Mouse (Mus musculus): Measurements from ENCODE around the gene Col6a3. TPM values are rescaled to one million over a fixed set of nuclear protein-coding genes. Genes with fewer than 3 reads are reported as not detected.

The Col6a3 gene
- polyA plus RNA-seq (2015; fragmentation: Nextera tagmentation; extraction: Ambion mirVana), result 144 and 162 TPM in 2 replicates

DNA sequence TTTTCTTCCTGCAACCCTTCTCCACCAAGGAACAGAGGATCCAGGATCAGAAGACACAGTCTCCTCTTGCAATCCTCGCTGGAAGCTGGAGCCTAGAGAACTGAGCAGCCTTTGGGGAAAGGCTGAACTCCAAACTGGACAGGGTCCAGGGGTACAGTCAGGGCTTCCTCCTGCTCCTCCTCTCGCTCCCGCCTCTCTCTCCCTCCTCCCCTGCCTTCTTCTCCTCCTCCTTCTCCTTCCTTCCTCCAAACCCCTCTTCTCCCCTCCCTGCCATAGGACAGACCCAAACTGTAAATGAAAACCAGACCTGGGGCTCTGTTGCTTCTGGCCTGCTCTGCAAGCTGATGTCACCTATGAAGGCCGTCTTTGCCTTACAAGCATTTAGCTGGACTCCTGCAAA, at the start of gene Col6a3:
Gene Col6a3, minus strand, starts transcription at position 136 of the 400 bp plus-strand sequence.
- Histone ChIP-seq H3K27me3 (ENCODE audit: control insufficient read depth, insufficient read depth, low read length) (no peaks in the 10 kb centered on the region), H3K4me3 (replicated peaks; ENCODE audit: low read length) (peak within 1 kb of the TSS; percentile 49), H3K36me3 (ENCODE audit: control insufficient read depth, insufficient read depth, low read length) (no peaks in the 10 kb centered on the region), H3K4me1 (ENCODE audit: control insufficient read depth, insufficient read depth, low read length) (peaks cover 3% of the 10 kb centered on the region; the same call in 1 of the 2 replicates), H3K9me3 (replicated peaks; ENCODE audit: control insufficient read depth, low read length) (no peaks in the 10 kb centered on the region), H3K27ac (ENCODE audit: low read length) (peak within 1 kb of the TSS; percentile 90), H3K4me2 (ENCODE audit: low read depth, low read length) (peak within 1 kb of the TSS; percentile 60), H3K9ac (ENCODE audit: low read length) (peak within 1 kb of the TSS; percentile 76)
- ATAC-seq (ENCODE audit: insufficient read depth, low FRiP score), result peak; percentile 87
- WGBS, result 22% methylated on average over 4 of the region's 4 CpGs

DNA sequence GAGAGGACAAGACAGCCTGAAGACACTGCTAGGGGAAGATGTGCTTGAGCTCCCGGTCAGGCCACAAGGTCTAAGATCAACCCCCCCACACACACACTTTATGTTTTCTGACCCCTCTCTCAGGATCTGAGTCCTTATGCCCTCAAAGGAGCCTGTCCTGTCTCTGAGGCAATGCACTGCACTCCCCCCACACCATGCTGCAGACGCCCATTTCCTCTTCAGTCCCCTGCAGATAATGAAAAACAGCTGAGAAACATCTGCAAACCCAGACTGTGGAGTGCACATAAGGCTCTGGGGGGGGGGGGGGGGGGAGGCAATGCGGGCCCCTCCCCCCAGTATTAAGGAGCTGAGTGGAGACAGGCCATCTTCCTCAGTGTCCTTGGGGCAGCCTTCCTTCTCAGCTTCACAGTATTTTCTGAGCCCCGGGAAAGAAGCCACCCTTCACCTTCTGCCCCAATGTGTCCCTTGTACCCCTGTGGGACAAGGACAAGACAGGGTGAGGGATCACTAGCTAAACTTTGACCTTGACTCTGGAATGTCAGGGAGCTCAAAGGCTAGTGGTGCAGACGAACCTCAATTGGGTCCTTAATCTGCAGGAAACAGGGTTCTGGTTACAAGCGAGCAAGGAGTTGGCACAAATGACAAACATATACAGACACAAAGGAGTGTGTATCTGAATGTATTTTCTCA, 42.1 kb upstream of the Col6a3 start:
- WGBS, result 46% methylated on average over 6 of the region's 6 CpGs
- Histone ChIP-seq H3K9me3 (replicated peaks; ENCODE audit: control insufficient read depth, low read length) (0 out of 2 replicates have a peak, but pooled peaks cover 3% of the 10 kb centered on the region), H3K4me1 (ENCODE audit: control insufficient read depth, insufficient read depth, low read length) (no peaks in the 10 kb centered on the region), H3K4me3 (replicated peaks; ENCODE audit: low read length) (no peak overlapping the region), H3K27me3 (ENCODE audit: control insufficient read depth, insufficient read depth, low read length) (no peaks in the 10 kb centered on the region), H3K36me3 (ENCODE audit: control insufficient read depth, insufficient read depth, low read length) (no peaks in the 10 kb centered on the region), H3K4me2 (ENCODE audit: low read depth, low read length) (no peak overlapping the region), H3K9ac (ENCODE audit: low read length) (no peak overlapping the region), H3K27ac (ENCODE audit: low read length) (no peak overlapping the region)
- peak; percentile 71; the same call in 1 of the 2 replicates for ATAC-seq (ENCODE audit: insufficient read depth, low FRiP score)

DNA sequence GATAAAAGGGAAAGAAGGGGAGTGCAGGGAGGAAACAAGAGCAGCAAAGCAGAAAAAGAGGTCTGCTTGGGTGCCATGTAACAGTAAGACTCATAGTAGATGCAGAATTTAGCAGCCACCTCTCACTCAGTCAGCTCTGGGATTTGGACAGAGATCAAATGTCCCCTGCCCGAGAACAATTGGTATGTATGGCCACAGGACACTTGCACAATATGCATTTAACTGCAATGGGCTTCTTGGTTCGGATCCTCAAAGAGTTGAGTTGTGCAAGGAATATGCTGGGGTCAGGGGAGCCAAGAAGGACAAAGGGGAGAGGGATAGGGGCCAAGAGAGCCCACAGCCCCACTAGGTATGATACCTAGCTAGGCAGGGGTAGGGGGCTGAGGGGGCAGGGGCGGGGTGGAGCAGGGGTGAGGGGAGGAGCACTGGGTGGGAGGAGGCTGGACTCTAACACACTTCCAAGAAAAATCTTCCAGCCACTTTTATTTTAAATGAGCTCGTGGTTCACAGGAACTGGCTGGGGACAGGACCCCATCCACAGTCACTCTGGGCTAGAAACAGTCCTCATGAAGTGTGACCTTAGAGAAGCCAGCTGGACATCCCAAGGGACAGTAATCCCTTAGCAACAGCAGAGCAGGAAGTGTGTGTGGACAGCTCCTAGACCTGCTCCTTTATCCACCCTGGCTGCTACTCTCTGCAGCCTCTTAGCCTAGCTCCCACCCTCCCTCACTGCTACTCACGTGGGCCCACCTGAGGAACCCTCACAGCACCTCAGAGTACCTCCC, 32.9 kb upstream of the Col6a3 start:
- H3K27me3 ChIP-seq (ENCODE audit: control insufficient read depth, insufficient read depth, low read length), result no peaks in the 10 kb centered on the region
- H3K9ac ChIP-seq (ENCODE audit: low read length), result no peak overlapping the region
- H3K4me1 ChIP-seq (ENCODE audit: control insufficient read depth, insufficient read depth, low read length), result no peaks in the 10 kb centered on the region
- no peak overlapping the region for H3K4me2 ChIP-seq (ENCODE audit: low read depth, low read length)
- no peak overlapping the region for H3K4me3 ChIP-seq (replicated peaks; ENCODE audit: low read length)
- 58% methylated on average over 5 of the region's 5 CpGs for WGBS
- H3K36me3 ChIP-seq (ENCODE audit: control insufficient read depth, insufficient read depth, low read length), result no peaks in the 10 kb centered on the region
- no peak for ATAC-seq (ENCODE audit: insufficient read depth, low FRiP score)
- H3K9me3 ChIP-seq (replicated peaks; ENCODE audit: control insufficient read depth, low read length), result no peaks in the 10 kb centered on the region
- H3K27ac ChIP-seq (ENCODE audit: low read length), result no peak overlapping the region

DNA sequence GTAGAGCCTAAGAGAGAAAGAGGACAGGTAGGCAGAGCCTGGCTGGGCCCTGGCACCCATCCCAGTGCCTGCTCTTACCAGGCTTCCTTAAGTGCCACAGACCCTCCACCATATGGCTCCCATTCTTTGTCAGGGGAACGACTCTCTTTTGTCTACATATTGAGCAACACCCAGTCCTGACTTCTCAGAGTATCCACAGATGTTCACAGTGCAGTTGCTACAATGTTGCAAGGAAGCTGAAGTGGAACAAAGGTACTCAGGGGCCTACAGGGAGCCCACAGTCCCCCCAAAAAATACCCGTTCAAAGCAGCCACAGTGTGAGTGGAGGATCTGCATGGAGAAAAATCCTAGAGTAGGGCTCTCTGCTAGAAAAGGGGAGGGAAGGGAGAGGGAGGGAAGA, 32.2 kb upstream of the Col6a3 start:
- Histone ChIP-seq H3K4me2 (ENCODE audit: low read depth, low read length) (no peak overlapping the region), H3K4me3 (replicated peaks; ENCODE audit: low read length) (no peak overlapping the region), H3K27ac (ENCODE audit: low read length) (no peak overlapping the region), H3K4me1 (ENCODE audit: control insufficient read depth, insufficient read depth, low read length) (no peaks in the 10 kb centered on the region), H3K9me3 (replicated peaks; ENCODE audit: control insufficient read depth, low read length) (no peaks in the 10 kb centered on the region), H3K36me3 (ENCODE audit: control insufficient read depth, insufficient read depth, low read length) (no peaks in the 10 kb centered on the region), H3K9ac (ENCODE audit: low read length) (no peak overlapping the region), H3K27me3 (ENCODE audit: control insufficient read depth, insufficient read depth, low read length) (no peaks in the 10 kb centered on the region)
- no peak for ATAC-seq (ENCODE audit: insufficient read depth, low FRiP score)
- 41% methylated on average over 2 of the region's 2 CpGs for WGBS

- Histone ChIP-seq H3K4me1 (ENCODE audit: control insufficient read depth, insufficient read depth, low read length) (no peaks in the 10 kb centered on the region), H3K4me3 (replicated peaks; ENCODE audit: low read length) (no peak overlapping the region), H3K9ac (ENCODE audit: low read length) (no peak overlapping the region), H3K9me3 (replicated peaks; ENCODE audit: control insufficient read depth, low read length) (no peaks in the 10 kb centered on the region), H3K27me3 (ENCODE audit: control insufficient read depth, insufficient read depth, low read length) (no peaks in the 10 kb centered on the region), H3K27ac (ENCODE audit: low read length) (no peak overlapping the region), H3K4me2 (ENCODE audit: low read depth, low read length) (no peak overlapping the region), H3K36me3 (ENCODE audit: control insufficient read depth, insufficient read depth, low read length) (no peaks in the 10 kb centered on the region)
- WGBS, result 84% methylated on average over 8 of the region's 8 CpGs
- no peak for ATAC-seq (ENCODE audit: insufficient read depth, low FRiP score)
Observed at GRCm38 (mm10) chr1:90875371-90875770, 31.6 kb upstream of the Col6a3 start.

GRCm38 (mm10) chr1:90870581-90870980, 26.8 kb upstream of the Col6a3 start:
- ATAC-seq (ENCODE audit: insufficient read depth, low FRiP score), result no peak
- 72% methylated on average over 2 of the region's 2 CpGs for WGBS

DNA sequence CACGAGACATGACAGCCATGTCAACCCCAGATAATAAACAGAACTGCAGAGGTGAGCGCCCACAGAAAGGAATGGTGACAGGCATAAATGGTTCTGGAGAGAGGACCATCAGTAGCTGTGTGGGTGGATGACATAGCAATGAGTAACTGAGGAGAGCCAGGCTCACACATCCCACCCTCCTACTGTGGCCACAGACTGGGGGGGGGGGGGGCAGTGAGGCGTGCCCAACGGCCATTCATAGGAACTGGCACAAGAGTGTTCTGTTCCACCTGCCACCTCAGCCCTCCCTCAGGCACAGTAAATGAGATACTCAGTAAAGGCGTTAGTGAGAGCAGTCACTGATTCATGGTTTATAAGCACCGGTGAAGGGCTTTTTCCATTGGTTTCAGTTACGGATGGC, 23.0 kb upstream of the Col6a3 start:
- H3K4me3 ChIP-seq (replicated peaks; ENCODE audit: low read length), result no peak overlapping the region
- no peak for ATAC-seq (ENCODE audit: insufficient read depth, low FRiP score)
- H3K4me1 ChIP-seq (ENCODE audit: control insufficient read depth, insufficient read depth, low read length), result no peaks in the 10 kb centered on the region
- H3K27ac ChIP-seq (ENCODE audit: low read length), result no peak overlapping the region
- no peak overlapping the region for H3K4me2 ChIP-seq (ENCODE audit: low read depth, low read length)
- H3K27me3 ChIP-seq (ENCODE audit: control insufficient read depth, insufficient read depth, low read length), result no peaks in the 10 kb centered on the region
- H3K9ac ChIP-seq (ENCODE audit: low read length), result no peak overlapping the region
- H3K36me3 ChIP-seq (ENCODE audit: control insufficient read depth, insufficient read depth, low read length), result no peaks in the 10 kb centered on the region
- H3K9me3 ChIP-seq (replicated peaks; ENCODE audit: control insufficient read depth, low read length), result 0 out of 2 replicates have a peak, but pooled peaks cover 4% of the 10 kb centered on the region
- 75% methylated on average over 7 of the region's 7 CpGs for WGBS

More at GRCm38 (mm10) chr1:90870581-90870980, 26.8 kb upstream of the Col6a3 start:
- no peak overlapping the region for H3K27ac ChIP-seq (ENCODE audit: low read length)
- no peak overlapping the region for H3K9ac ChIP-seq (ENCODE audit: low read length)
- H3K27me3 ChIP-seq (ENCODE audit: control insufficient read depth, insufficient read depth, low read length), result no peaks in the 10 kb centered on the region
- H3K36me3 ChIP-seq (ENCODE audit: control insufficient read depth, insufficient read depth, low read length), result no peaks in the 10 kb centered on the region
- H3K9me3 ChIP-seq (replicated peaks; ENCODE audit: control insufficient read depth, low read length), result no peaks in the 10 kb centered on the region
- H3K4me1 ChIP-seq (ENCODE audit: control insufficient read depth, insufficient read depth, low read length), result no peaks in the 10 kb centered on the region
- no peak overlapping the region for H3K4me3 ChIP-seq (replicated peaks; ENCODE audit: low read length)
- no peak overlapping the region for H3K4me2 ChIP-seq (ENCODE audit: low read depth, low read length)

GRCm38 (mm10) chr1:90855880-90856279, 12.1 kb upstream of the Col6a3 start:
- Histone ChIP-seq H3K4me3 (replicated peaks; ENCODE audit: low read length) (no peak overlapping the region), H3K9me3 (replicated peaks; ENCODE audit: control insufficient read depth, low read length) (no peaks in the 10 kb centered on the region), H3K9ac (ENCODE audit: low read length) (no peak overlapping the region), H3K27ac (ENCODE audit: low read length) (no peak overlapping the region), H3K27me3 (ENCODE audit: control insufficient read depth, insufficient read depth, low read length) (no peaks in the 10 kb centered on the region), H3K4me2 (ENCODE audit: low read depth, low read length) (no peak overlapping the region), H3K4me1 (ENCODE audit: control insufficient read depth, insufficient read depth, low read length) (no peaks in the 10 kb centered on the region), H3K36me3 (ENCODE audit: control insufficient read depth, insufficient read depth, low read length) (no peaks in the 10 kb centered on the region)
- no peak for ATAC-seq (ENCODE audit: insufficient read depth, low FRiP score)
- 56% methylated on average over 5 of the region's 5 CpGs for WGBS

DNA sequence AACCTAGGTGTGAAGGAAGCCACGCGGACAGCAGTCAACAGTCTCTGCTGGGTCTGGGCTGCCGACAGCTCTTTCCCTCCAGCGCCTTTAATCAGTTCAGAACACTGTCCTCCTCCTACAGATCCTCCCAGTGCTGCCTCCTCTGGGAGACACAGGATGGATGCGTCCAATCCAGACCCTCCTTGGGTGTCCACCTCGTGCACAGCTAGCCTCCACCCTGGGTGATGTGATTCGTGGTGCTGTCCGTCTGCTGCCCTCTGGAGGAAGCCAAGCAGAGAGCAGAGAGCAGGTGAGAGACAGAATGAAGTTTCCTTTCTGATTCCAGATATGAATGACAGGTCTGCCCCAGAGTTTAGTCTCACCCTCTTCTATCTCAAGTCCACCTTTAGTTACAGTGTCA, 6.1 kb upstream of the Col6a3 start:
- Histone ChIP-seq H3K36me3 (ENCODE audit: control insufficient read depth, insufficient read depth, low read length) (no peaks in the 10 kb centered on the region), H3K4me2 (ENCODE audit: low read depth, low read length) (no peak overlapping the region), H3K27me3 (ENCODE audit: control insufficient read depth, insufficient read depth, low read length) (no peaks in the 10 kb centered on the region), H3K4me1 (ENCODE audit: control insufficient read depth, insufficient read depth, low read length) (no peaks in the 10 kb centered on the region), H3K4me3 (replicated peaks; ENCODE audit: low read length) (no peak overlapping the region), H3K9ac (ENCODE audit: low read length) (no peak overlapping the region; the same call in 1 of the 2 replicates), H3K9me3 (replicated peaks; ENCODE audit: control insufficient read depth, low read length) (no peaks in the 10 kb centered on the region), H3K27ac (ENCODE audit: low read length) (no peak overlapping the region)
- 32% methylated on average over 8 of the region's 8 CpGs for WGBS
- ATAC-seq (ENCODE audit: insufficient read depth, low FRiP score), result peak; percentile 64; the same call in 1 of the 2 replicates

Data from stomach, embryonic 16.5 days (tissue).